In genomic region chr7:127674977-127675376, GRCm38 (mm10) we compare ENCODE assay signal across 8 mouse cellular contexts. TPM values are rescaled to one million over a fixed set of nuclear protein-coding genes. Genes with fewer than 3 reads are reported as not detected.
A peak's percentile ranks its signal among the peaks of the same experiment; 100 is the strongest.
DNase-seq lines count a peak whose midpoint lies in the region; ATAC-seq and TF ChIP-seq lines count a peak whose summit lies in the region.

No protein-coding gene starts in this region.

- peak; percentile 88 for ATAC-seq in hindbrain, postnatal 0 days
- peak; percentile 90 for ATAC-seq in megakaryocyte progenitor cell, adult 5-6 weeks (replicated peaks; ENCODE audit: poor library complexity)

- no peak overlapping the region for H3K4me3 ChIP-seq in hindbrain, postnatal 0 days (ENCODE audit: low read length)

- H3K9ac ChIP-seq in hindbrain, postnatal 0 days (replicated peaks; ENCODE audit: low read length): 0 out of 2 replicates have a peak overlapping the region, but pooled peaks have one; percentile 17

- no peaks in the 10 kb centered on the region for H3K36me3 ChIP-seq in hindbrain, postnatal 0 days (ENCODE audit: insufficient read depth, low read length)

- DNase-seq in R1 (ENCODE audit: low read depth, low spot score): peak; percentile 89
- DNase-seq in cerebellum, postnatal 25 days: peak; percentile 88 to 93
- DNase-seq in frontal cortex, postnatal 36 days (ENCODE audit: low spot score in 2 of 2): peak; percentile 84 to 93
- peak; percentile 95 for DNase-seq in hindbrain, postnatal 0 days (ENCODE audit: low spot score)
- peak; percentile 86 to 92 for DNase-seq in left cerebral cortex, adult 18-20 months (ENCODE audit: low spot score in 2 of 2)
- DNase-seq in right cerebral cortex, postnatal 14 days: peak; percentile 93
- peak; percentile 89 for DNase-seq in urinary bladder, postnatal 25 days (ENCODE audit: low spot score)

- H3K27ac ChIP-seq in hindbrain, postnatal 0 days: peak overlapping the region; percentile 77

- H3K4me1 ChIP-seq in hindbrain, postnatal 0 days (ENCODE audit: insufficient read depth, low read length): no peaks in the 10 kb centered on the region

- 1% methylated on average over 5 of the region's 5 CpGs for WGBS in hindbrain, postnatal 0 days

- no peaks in the 10 kb centered on the region for H3K27me3 ChIP-seq in hindbrain, postnatal 0 days (ENCODE audit: insufficient read depth, low read length)

- no peaks in the 10 kb centered on the region for H3K9me3 ChIP-seq in hindbrain, postnatal 0 days (ENCODE audit: low read length)

- peak; percentile 98 for TF ChIP-seq CTCF in hindbrain, postnatal 0 days (IDR thresholded peaks at IDR 0.05; ENCODE audit: low read depth)

- no peak overlapping the region for H3K4me2 ChIP-seq in hindbrain, postnatal 0 days (ENCODE audit: low read depth, low read length)

RNA-seq across cellular contexts. Expression of gene Bcl7c, which starts 33.8 kb away (rescaled TPM):
- 86.8 and 105 TPM in 2 replicates for total RNA-seq in hindbrain, postnatal 0 days (2014; rRNA removed)
- polyA plus RNA-seq in hindbrain, postnatal 0 days (2015; fragmentation: Nextera tagmentation; extraction: Ambion mirVana): 48.8 and 50.9 TPM in 2 replicates
- 10 to 100 TPM; 44.6 to 46.4 TPM for total RNA-seq in left cerebral cortex, adult 18-20 months (2021)
- 61.1 and 63.4 TPM in 2 replicates for total RNA-seq in megakaryocyte progenitor cell, adult 5-6 weeks (2015)
- total RNA-seq in megakaryocyte progenitor cell, adult 5-6 weeks (2017): 38.1 and 44.6 TPM in 2 replicates

RNA-seq across cellular contexts. Expression of gene Ctf1, which starts 37.6 kb away (rescaled TPM):
- 9.0 and 10.7 TPM in 2 replicates for total RNA-seq in hindbrain, postnatal 0 days (2014; rRNA removed)
- 3.8 and 4.0 TPM in 2 replicates for polyA plus RNA-seq in hindbrain, postnatal 0 days (2015; fragmentation: Nextera tagmentation; extraction: Ambion mirVana)
- 1 to 10 TPM; 2.7 to 4.4 TPM for total RNA-seq in left cerebral cortex, adult 18-20 months (2021)
- total RNA-seq in megakaryocyte progenitor cell, adult 5-6 weeks (2015): 0.83 and 1.8 TPM in 2 replicates
- total RNA-seq in megakaryocyte progenitor cell, adult 5-6 weeks (2017): 0.42 and 1.9 TPM in 2 replicates

RNA-seq across cellular contexts. Expression of gene Ctf2, which starts 57.0 kb away (rescaled TPM):
- not detected in 2 replicates for total RNA-seq in hindbrain, postnatal 0 days (2014; rRNA removed)
- polyA plus RNA-seq in hindbrain, postnatal 0 days (2015; fragmentation: Nextera tagmentation; extraction: Ambion mirVana): 0.13 TPM in 1 of 2 replicates, not detected in the other
- not detected for total RNA-seq in left cerebral cortex, adult 18-20 months (2021)
- total RNA-seq in megakaryocyte progenitor cell, adult 5-6 weeks (2015): not detected in 2 replicates
- total RNA-seq in megakaryocyte progenitor cell, adult 5-6 weeks (2017): not detected in 2 replicates

RNA-seq across cellular contexts. Expression of gene Zfp629, which starts 59.4 kb away (rescaled TPM):
- total RNA-seq in hindbrain, postnatal 0 days (2014; rRNA removed): 36.2 and 40.0 TPM in 2 replicates
- polyA plus RNA-seq in hindbrain, postnatal 0 days (2015; fragmentation: Nextera tagmentation; extraction: Ambion mirVana): 12.1 and 12.3 TPM in 2 replicates
- total RNA-seq in left cerebral cortex, adult 18-20 months (2021): 10 to 100 TPM; 23.1 to 24.0 TPM
- 5.4 and 8.4 TPM in 2 replicates for total RNA-seq in megakaryocyte progenitor cell, adult 5-6 weeks (2015)
- 8.5 and 11.3 TPM in 2 replicates for total RNA-seq in megakaryocyte progenitor cell, adult 5-6 weeks (2017)
